Mouse (Mus musculus) cerebellum, adult 2 months (tissue): ENCODE results near the gene Asap2.

Source experiments
- CTCF ChIP-seq: fragments of 200-500 bp; IDR thresholded peaks from 2 replicates; pipeline ENCODE4 v1.5.1; 2011; ENCODE audit warnings: low read depth, mild to moderate bottlenecking, control low read depth, low read length, moderate library complexity, borderline replicate concordance; ENCODE audit not compliant: insufficient read depth
- POLR2A ChIP-seq: fragments of 200-500 bp; IDR thresholded peaks from 2 replicates; pipeline ENCODE4 v1.6.1; 2011; ENCODE audit warnings: low read length, control low read depth, borderline replicate concordance; ENCODE audit not compliant: insufficient read depth

DNA sequence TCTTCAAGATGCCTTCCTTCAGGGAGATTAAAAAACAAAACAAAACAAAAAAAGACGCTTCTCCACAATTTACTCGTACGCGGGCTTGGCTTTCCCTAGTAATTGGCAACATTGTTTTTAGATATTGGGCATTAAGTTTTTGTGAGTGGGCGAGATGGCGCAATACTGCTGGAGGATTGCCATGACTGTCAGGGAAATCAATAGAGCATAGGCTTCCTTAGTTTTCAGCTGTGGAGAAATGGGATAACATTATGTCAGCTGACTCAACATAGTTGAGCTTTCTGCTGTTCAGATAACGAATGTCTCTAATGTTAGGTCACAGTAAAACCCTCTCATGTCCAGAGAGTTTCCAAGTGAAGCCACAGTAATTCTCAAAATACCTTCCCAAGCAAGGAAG, 326.6 kb downstream of the Asap2 start:
- no peak for TF ChIP-seq POLR2A
- no peak for TF ChIP-seq CTCF
